Mouse (Mus musculus) ES-Bruce4 (cell line): ENCODE results near the gene Gm10715.
"Not testable (repeated sequence)": the region's sequence is repeated elsewhere in the genome, so short reads cannot be mapped to it uniquely, and the experiment has no call there.

Source experiments
- CTCF ChIP-seq: IDR thresholded peaks from one replicate; pipeline ENCODE4 v1.8.1; 2011; ENCODE audit warnings: low read depth, low read length
- EP300 ChIP-seq: IDR thresholded peaks from 2 replicates; pipeline ENCODE4 v1.6.1; 2011; ENCODE audit warnings: low read depth, low read length; ENCODE audit not compliant: insufficient read depth
- POLR2A ChIP-seq: IDR thresholded peaks from one replicate; pipeline ENCODE4 v1.8.1; 2011; ENCODE audit warnings: low read length; ENCODE audit not compliant: insufficient read depth

GRCm38 (mm10) chr9:3017108-3017507, 19.6 kb upstream of the Gm10715 start, which contains the start of gene Gm10719:
- TF ChIP-seq CTCF, POLR2A, EP300: not testable (repeated sequence)
